Mouse (Mus musculus) lung, embryonic 16.5 days (tissue): ENCODE results near the gene Eef1b2. TPM values are rescaled to one million over a fixed set of nuclear protein-coding genes. Genes with fewer than 3 reads are reported as not detected.
"Not testable (repeated sequence)": the region's sequence is repeated elsewhere in the genome, so short reads cannot be mapped to it uniquely, and the experiment has no call there.

ENCODE experiments used
- ATAC-seq: fragments of 200-750 bp; cut with Nextera tagmentation; 2 replicates; pipeline ENCODE4 v1.8.0; 2017; ENCODE audit warnings: low read depth, mild to moderate bottlenecking, moderate library complexity
- H3K27ac ChIP-seq: fragments of 300-500 bp; sonication (generic); 2 replicates; pipeline ENCODE4 v1.5.1; 2014; ENCODE audit warnings: mild to moderate bottlenecking, control low read depth, low read length
- H3K27me3 ChIP-seq: fragments of 300-500 bp; sonication (generic); 2 replicates; pipeline ENCODE4 v1.6.1; 2014; ENCODE audit warnings: low read depth, low read length, mixed read lengths; ENCODE audit not compliant: control insufficient read depth, insufficient read depth
- H3K36me3 ChIP-seq: fragments of 300-500 bp; sonication (generic); 2 replicates; pipeline ENCODE4 v1.6.1; 2014; ENCODE audit warnings: low read length; ENCODE audit not compliant: control insufficient read depth, insufficient read depth
- H3K4me1 ChIP-seq: fragments of 300-500 bp; sonication (generic); replicated peaks from 2 replicates; pipeline ENCODE4 v1.6.1; 2014; ENCODE audit warnings: low read length, mixed read lengths; ENCODE audit not compliant: control insufficient read depth, insufficient read depth
- H3K4me2 ChIP-seq: fragments of 300-500 bp; sonication (generic); 2 replicates; pipeline ENCODE4 v1.6.1; 2014; ENCODE audit warnings: low read depth, low read length, control low read depth
- H3K4me3 ChIP-seq: fragments of 300-500 bp; sonication (generic); 2 replicates; pipeline ENCODE4 v1.5.1; 2014; ENCODE audit warnings: mild to moderate bottlenecking, low read length, control low read depth
- H3K9ac ChIP-seq: fragments of 300-500 bp; sonication (generic); 2 replicates; pipeline ENCODE4 v1.6.1; 2014; ENCODE audit warnings: low read length, control low read depth
- H3K9me3 ChIP-seq: fragments of 300-500 bp; sonication (generic); 2 replicates; pipeline ENCODE4 v1.6.1; 2016; ENCODE audit warnings: low read length; ENCODE audit not compliant: control insufficient read depth
- WGBS: fragments of 180-500 bp; shearing (Covaris S2); extraction: QIAGEN DNeasy Blood & Tissue Kit; methylation state at CpG from one replicate; pipeline ENCODE4 v1.1.7; 2014; 5-methylcytosine and 5-hydroxymethylcytosine counted together
- polyA plus RNA-seq: library from polyadenylated mRNA; unstranded; fragments of >200 nt; fragmentation: Nextera tagmentation; extraction: Ambion mirVana; gene quantifications from 2 replicates; pipeline ENCODE4 v1.2.1, GENCODE M21; 2015

Gene Eef1b2
- polyA plus RNA-seq, 1 experiment from 2014 or later = 461 TPM

GRCm38 (mm10) chr1:63168638-63169037 lies 8.0 kb upstream of the Eef1b2 start:
- Histone ChIP-seq H3K4me3 (no peak overlapping the region), H3K27me3 (no peaks in the 10 kb centered on the region), H3K4me2 (no peak overlapping the region), H3K9ac (no peak overlapping the region), H3K9me3 (no peaks in the 10 kb centered on the region), H3K27ac (no peak overlapping the region), H3K36me3 (peaks cover 45% of the 10 kb centered on the region), H3K4me1 (no peaks in the 10 kb centered on the region)
- 88% methylated on average over 2 of the region's 2 CpGs for WGBS
- ATAC-seq = no peak

GRCm38 (mm10) chr1:63175853-63176252 lies 772 bp upstream of the Eef1b2 start:
- no peaks in the 10 kb centered on the region for H3K27me3 ChIP-seq
- no peaks in the 10 kb centered on the region for H3K9me3 ChIP-seq
- 7% methylated on average over 11 of the region's 11 CpGs for WGBS
- H3K4me1 ChIP-seq = peaks cover 18% of the 10 kb centered on the region
- peak overlapping the region; percentile 94; the same call in 1 of the 2 replicates for H3K27ac ChIP-seq
- H3K4me3 ChIP-seq = peak overlapping the region; percentile 67
- peak overlapping the region; percentile 87 for H3K4me2 ChIP-seq
- peaks cover 21% of the 10 kb centered on the region for H3K36me3 ChIP-seq
- H3K9ac ChIP-seq = peak overlapping the region; percentile 98
- ATAC-seq = no peak; the same call in 1 of the 2 replicates

DNA sequence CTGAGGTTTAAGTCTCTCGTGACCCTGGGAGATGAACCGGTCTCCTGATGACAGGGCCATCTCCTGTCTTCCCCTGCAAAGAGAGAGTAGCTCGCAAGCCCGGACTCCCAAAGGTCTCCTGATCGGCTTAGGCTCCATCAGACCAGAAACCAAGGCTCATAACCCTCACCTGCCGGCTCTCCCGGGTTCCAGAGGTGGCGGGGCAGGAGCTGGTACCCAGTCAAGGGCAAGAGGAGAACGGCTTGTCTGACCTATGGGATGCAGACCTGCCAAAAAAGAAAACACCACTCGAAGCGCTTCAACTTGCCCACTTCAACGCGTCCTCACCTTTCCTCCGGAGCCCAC lies 394 bp upstream of the Eef1b2 start:
- peak; percentile 29 for ATAC-seq
- H3K36me3 ChIP-seq = peaks cover 21% of the 10 kb centered on the region

GRCm38 (mm10) chr1:63178308-63178707 lies 1.7 kb downstream of the Eef1b2 start:
- ATAC-seq = no peak
- 41% methylated on average over 3 of the region's 3 CpGs for WGBS
- H3K4me1 ChIP-seq = peaks cover 18% of the 10 kb centered on the region
- H3K36me3 ChIP-seq = peaks cover 14% of the 10 kb centered on the region
- H3K27me3 ChIP-seq = no peaks in the 10 kb centered on the region
- H3K27ac ChIP-seq = no peak overlapping the region
- H3K4me2 ChIP-seq = peak overlapping the region; percentile 87
- no peaks in the 10 kb centered on the region for H3K9me3 ChIP-seq
- H3K9ac ChIP-seq = peak overlapping the region; percentile 98; the same call in 1 of the 2 replicates
- H3K4me3 ChIP-seq = peak overlapping the region; percentile 67

More for the DNA sequence above, 394 bp upstream of the Eef1b2 start:
- H3K4me3 ChIP-seq = peak overlapping the region; percentile 67
- WGBS = under 1% methylated on average over 14 of the region's 14 CpGs
- H3K27me3 ChIP-seq = no peaks in the 10 kb centered on the region
- peak overlapping the region; percentile 94 for H3K27ac ChIP-seq
- peaks cover 18% of the 10 kb centered on the region for H3K4me1 ChIP-seq
- H3K9me3 ChIP-seq = no peaks in the 10 kb centered on the region
- H3K4me2 ChIP-seq = peak overlapping the region; percentile 87
- peak overlapping the region; percentile 98 for H3K9ac ChIP-seq

DNA sequence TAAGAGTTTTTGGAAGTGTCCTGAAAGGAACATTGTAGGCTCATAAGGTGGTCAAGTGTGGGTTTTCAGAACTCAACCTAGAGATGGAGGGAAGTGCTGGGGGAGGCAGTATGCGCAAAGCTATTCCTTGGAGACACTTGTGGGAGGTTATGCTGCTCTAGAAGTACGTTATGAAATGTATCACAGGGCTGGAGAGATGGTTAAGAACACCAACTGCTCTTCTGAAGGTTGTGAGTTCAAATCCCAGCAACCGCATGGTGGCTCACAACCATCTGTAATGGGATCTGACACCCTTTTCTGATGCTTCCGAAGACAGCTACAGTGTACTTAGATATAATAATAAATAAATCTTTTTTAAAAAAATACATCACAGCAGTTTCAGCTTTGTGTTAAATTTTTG lies 3.5 kb downstream of the Eef1b2 start:
- ATAC-seq = no peak
- 91% methylated on average over 4 of the region's 4 CpGs for WGBS
- H3K36me3 ChIP-seq = peaks cover 14% of the 10 kb centered on the region
- no peak overlapping the region for H3K4me3 ChIP-seq
- H3K9ac ChIP-seq = no peak overlapping the region
- no peak overlapping the region for H3K4me2 ChIP-seq
- H3K27ac ChIP-seq = no peak overlapping the region
- no peaks in the 10 kb centered on the region for H3K9me3 ChIP-seq
- peaks cover 15% of the 10 kb centered on the region for H3K4me1 ChIP-seq
- no peaks in the 10 kb centered on the region for H3K27me3 ChIP-seq

- H3K27me3 ChIP-seq, H3K4me3 ChIP-seq, ATAC-seq, H3K4me2 ChIP-seq, H3K27ac ChIP-seq, H3K9ac ChIP-seq, H3K9me3 ChIP-seq: not testable (repeated sequence)
- Histone ChIP-seq H3K36me3 (peaks cover 14% of the 10 kb centered on the region), H3K4me1 (peaks cover 10% of the 10 kb centered on the region)
- WGBS = 56% methylated on average over 4 of the region's 4 CpGs
Observed at GRCm38 (mm10) chr1:63180575-63180974, 4.0 kb downstream of the Eef1b2 start.

DNA sequence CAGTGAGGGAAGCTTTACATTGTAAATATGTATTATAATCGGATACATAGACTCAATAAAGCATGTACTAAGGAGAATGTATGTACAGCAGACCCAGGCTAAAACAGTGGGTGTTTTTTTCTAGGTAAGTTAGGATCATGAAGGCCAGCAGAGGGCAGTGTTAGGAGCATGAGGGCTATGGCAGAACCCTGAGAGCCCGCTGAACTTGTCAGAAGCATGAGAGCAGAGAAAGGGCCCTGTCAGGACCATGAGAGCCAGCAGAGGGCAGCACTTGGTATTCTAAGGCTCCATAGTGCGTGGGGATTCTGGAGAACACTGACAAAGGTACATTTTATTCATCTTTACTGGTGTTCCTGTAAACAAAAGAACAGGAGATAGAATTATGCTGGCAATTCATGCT lies 4.4 kb downstream of the Eef1b2 start:
- no peak overlapping the region for H3K4me2 ChIP-seq
- no peak overlapping the region for H3K27ac ChIP-seq
- peaks cover 14% of the 10 kb centered on the region for H3K36me3 ChIP-seq
- H3K4me1 ChIP-seq = peaks cover 9% of the 10 kb centered on the region
- H3K4me3 ChIP-seq = no peak overlapping the region
- ATAC-seq = peak; percentile 71
- no peaks in the 10 kb centered on the region for H3K27me3 ChIP-seq
- H3K9me3 ChIP-seq = no peaks in the 10 kb centered on the region
- 5% methylated on average over 3 of the region's 3 CpGs for WGBS
- H3K9ac ChIP-seq = no peak overlapping the region

DNA sequence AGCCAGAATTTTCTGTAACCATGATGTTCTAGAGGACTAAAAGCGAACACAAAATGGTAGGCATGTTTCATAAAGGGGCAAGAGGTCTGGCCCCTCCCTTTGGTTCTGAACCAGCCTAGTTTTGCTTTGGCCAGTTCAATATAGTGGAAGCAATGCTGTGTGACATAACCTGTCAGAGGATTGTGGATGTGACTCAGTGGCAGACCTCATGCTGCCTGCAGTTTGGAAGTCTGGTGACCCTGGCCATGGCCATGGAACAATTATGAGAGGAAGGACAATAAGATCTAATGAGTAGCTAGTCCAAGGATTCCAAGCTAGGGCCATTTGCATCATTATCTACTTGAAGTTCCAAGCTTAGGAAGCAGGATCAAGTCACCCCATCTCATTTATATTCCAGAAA lies 4.9 kb downstream of the Eef1b2 start:
- H3K27ac ChIP-seq = no peak overlapping the region
- peaks cover 14% of the 10 kb centered on the region for H3K36me3 ChIP-seq
- no peak overlapping the region for H3K4me2 ChIP-seq
- H3K9ac ChIP-seq = no peak overlapping the region
- H3K9me3 ChIP-seq = no peaks in the 10 kb centered on the region
- peaks cover 9% of the 10 kb centered on the region for H3K4me1 ChIP-seq
- no peaks in the 10 kb centered on the region for H3K27me3 ChIP-seq
- ATAC-seq = no peak
- no peak overlapping the region for H3K4me3 ChIP-seq
- WGBS = 100% methylated on average over 1 of the region's 1 CpGs

DNA sequence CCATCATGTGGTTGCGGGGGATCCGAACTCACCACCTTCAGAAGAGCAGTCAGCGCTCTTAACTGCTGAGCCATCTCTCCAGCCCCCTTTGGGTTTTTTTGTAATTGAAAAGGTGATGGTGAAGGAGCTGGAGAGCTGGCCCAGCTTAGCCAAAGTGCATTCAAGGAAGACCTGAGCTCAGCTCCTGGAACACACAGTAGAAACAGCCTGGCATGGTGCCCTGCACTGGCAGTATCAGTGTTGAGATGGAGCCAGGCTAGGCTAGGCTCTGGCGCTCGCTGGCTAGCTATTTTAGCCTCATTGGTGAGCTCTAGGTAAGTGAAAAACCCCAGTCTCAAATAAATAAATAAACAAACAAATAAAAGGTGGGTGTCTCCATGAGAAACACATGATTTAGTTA lies 5.6 kb downstream of the Eef1b2 start:
- Histone ChIP-seq H3K9me3 (no peaks in the 10 kb centered on the region), H3K36me3 (peaks cover 14% of the 10 kb centered on the region), H3K9ac (no peak overlapping the region), H3K4me3 (no peak overlapping the region), H3K27me3 (no peaks in the 10 kb centered on the region), H3K27ac (no peak overlapping the region), H3K4me2 (no peak overlapping the region), H3K4me1 (peaks cover 9% of the 10 kb centered on the region)
- ATAC-seq = no peak
- 78% methylated on average over 5 of the region's 5 CpGs for WGBS
